Mouse (Mus musculus) cortical plate, adult 2 months (tissue): ENCODE results near the gene Pnpla5.

ENCODE experiments used
- CTCF ChIP-seq: fragments of 200-500 bp; IDR thresholded peaks from 2 replicates; pipeline ENCODE4 v1.5.1; 2011; ENCODE audit warnings: mild to moderate bottlenecking, control low read depth, low read length; ENCODE audit not compliant: insufficient read depth; ENCODE audit errors: extremely low read depth
- POLR2A ChIP-seq: fragments of 200-500 bp; IDR thresholded peaks from 2 replicates; pipeline ENCODE4 v1.6.1; 2011; ENCODE audit warnings: mild to moderate bottlenecking, low read length, control low read depth; ENCODE audit not compliant: insufficient read depth; ENCODE audit errors: extremely low read depth

- TF ChIP-seq POLR2A (no peak), CTCF (no peak)
Observed at GRCm38 (mm10) chr15:84086364-84086763, 36.6 kb downstream of the Pnpla5 start.
